Mouse (Mus musculus) left cerebral cortex, adult 11 months (tissue): ENCODE measurements at regions not wholly inside any gene's neighbourhood (a gene's known extent, or its start where the extent isn't known, plus 50 kb on each side); places are given as distances from the start of the nearest gene placed in this dataset.

Source experiments
- DNase-seq: peaks from one replicate; pipeline ENCODE4 v3.0.0; 2022; ENCODE audit warnings: low spot score

GRCm38 (mm10) chr1:187413881-187414280 is 194.7 kb upstream of the Esrrg start:
- DNase-seq: no peak

DNA sequence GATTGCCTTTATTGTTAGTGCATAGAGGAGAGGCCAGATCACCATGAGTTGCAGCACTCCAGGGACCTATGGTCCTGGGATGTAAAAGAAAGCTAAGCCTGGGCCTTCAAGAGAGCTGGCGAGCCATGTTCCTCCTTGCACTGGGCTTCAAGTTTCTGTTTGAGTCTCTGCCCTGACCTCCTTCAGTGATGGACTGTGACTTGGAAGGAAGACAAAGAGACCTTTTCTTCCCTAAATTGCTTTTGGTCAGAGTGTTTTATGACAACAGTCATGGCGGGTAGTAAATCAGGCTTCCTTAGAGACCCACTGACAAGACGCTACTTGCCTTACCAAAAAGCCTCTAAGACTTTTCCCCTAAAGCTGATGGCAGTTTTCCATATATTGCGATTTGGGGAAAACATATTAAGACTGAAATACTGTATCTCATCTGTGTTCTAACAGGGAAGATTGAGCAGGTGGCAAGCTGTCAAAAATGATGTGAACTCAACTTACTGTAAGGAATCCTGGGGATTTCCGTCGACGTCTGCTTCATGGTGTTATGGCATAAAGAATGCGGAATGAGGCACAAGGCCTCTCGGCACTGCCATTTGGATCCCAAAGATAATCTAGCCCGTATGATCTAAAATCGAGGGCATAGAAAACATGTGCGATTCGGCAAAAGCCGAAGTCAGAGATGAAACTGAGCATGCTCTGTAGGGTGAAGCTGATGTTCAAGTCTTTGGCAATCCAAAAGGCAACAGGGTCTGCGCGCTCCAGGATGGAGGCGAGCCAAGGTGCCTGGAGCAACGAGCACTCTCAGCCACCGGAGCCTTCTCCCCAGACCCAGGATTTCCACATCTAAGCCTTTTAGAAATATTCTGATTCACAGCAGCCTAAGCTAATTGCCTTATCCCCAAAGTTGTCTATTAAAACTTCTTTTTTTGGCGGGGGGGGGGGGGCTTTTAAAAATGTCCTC is 190.1 kb upstream of the Esrrg start:
- DNase-seq: no peak

DNA sequence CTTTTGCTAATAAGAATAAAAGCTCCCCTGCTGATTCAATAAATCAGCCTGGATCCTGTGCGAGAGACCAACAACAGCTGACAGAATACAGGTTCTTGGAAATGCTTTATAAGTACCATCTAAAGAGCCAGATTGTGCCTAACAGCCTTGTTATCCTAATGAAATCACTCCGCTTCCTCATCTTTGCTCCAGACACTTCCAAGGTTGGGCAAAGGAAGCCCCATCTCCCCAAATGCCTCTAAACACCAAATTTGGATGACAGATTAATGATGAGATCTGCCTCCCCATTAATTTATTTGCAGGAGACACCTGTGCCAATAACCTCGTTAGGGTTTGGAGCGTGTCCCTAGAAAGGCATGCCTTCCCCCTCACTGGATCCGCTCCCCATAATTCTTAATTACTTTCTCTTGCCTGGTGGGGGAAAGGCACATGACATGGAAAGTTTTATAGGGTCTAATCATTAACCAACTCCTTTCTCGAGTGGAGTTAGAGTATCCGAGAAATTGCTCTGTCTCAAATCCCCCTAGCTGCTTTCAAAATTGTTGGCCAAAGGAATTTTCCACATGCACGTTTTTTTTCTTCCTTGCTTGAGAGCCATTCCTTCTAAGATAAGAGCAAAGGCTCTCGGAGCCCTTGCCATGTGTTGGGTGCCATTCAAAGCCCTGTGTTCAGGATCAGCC is 179.9 kb upstream of the Esrrg start:
- DNase-seq: no peak

DNA sequence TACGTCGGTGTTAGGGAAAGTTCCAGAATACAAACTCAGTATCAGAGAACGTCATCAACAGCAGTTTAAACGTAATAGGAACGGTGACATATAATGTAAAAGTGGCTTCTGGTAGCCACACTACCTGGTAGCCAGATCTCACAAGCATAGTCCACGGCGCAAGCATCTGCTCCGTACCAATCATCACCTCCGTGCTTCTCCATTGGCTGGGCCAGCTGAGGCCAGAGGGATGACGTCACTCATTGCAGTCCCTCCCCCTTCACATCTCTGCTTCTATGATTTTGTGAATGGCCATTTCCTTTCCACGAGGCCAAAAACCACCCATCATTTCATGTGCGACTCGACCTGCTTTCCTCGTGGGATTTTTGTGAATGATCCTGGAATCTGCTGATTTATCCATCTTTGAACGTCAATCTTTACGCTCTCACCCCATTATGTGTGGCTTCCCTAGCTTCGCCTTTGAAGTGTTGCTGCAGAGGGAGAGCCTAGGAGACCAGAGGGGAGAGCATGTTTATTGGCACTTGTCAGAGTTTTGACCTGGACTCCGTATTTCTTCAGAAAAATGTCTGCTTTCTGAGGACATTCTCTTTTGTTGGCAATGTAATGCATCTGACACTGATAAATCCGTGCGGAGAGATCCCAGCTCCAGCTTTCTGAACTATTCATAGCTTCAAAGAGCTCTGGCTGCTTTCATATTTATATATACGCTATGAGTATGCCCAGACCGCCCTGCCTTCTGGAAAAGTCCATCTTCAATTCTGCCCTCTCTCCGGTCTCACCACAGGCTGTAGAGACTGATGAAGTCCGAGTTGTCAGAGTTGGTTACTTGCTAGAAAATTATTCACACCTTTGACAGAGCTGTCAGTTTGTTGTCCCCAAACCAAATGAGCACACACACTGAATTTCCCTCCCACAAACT is 174.6 kb upstream of the Esrrg start:
- DNase-seq: no peak

- DNase-seq: no peak
These were observed 169.2 kb upstream of the Esrrg start for GRCm38 (mm10) chr1:187439170-187439914.

- no peak for DNase-seq
These were observed 166.9 kb upstream of the Esrrg start for GRCm38 (mm10) chr1:187441668-187442193.

DNA sequence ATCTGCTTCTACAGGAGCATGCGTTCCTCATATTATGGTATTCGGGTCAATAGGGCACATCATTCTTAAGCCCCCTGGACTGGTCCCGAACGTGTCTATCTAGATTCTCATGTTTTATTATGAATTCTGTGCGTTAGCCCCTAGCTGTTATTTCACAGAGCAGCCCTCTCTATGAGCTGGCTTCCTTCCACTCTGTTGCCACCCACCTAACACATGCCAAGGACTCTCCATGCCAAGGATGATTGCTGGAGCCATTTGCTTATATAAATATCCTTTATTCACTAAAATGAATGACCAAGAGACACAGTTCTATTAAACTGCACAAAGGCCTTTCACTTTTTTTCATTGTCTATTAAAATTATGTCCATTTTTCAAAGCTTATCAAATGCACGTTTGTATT is 162.1 kb upstream of the Esrrg start:
- no peak for DNase-seq

- DNase-seq: peak; percentile 59
These were observed 160.4 kb upstream of the Esrrg start for GRCm38 (mm10) chr1:187448173-187448572.

DNA sequence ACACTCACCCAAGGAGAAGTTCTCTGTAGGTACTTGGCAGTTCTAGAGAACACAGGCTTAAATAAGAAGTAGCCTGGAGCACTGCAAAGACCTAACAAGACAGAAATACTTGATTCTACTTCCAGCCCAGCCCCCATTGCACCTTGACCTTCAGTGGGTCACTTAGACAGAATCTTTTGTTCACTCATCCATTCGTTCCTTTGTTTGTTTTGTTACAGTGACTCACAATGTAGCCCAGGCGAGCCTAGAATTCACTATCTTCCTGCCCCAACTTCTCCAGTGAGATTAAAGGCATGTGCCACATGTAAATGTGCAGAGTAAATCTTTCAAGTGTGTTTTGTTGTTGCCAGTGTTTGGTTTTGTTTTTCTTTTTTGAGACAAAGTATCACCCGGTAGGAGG is 158.5 kb upstream of the Esrrg start:
- no peak for DNase-seq

GRCm38 (mm10) chr1:187452189-187452588 is 156.4 kb upstream of the Esrrg start:
- no peak for DNase-seq

- DNase-seq: no peak
These were observed 154.2 kb upstream of the Esrrg start for GRCm38 (mm10) chr1:187454431-187454830.

GRCm38 (mm10) chr1:187484821-187485220 is 123.8 kb upstream of the Esrrg start:
- DNase-seq: no peak

GRCm38 (mm10) chr1:187487948-187488690 is 120.5 kb upstream of the Esrrg start:
- no peak for DNase-seq

DNA sequence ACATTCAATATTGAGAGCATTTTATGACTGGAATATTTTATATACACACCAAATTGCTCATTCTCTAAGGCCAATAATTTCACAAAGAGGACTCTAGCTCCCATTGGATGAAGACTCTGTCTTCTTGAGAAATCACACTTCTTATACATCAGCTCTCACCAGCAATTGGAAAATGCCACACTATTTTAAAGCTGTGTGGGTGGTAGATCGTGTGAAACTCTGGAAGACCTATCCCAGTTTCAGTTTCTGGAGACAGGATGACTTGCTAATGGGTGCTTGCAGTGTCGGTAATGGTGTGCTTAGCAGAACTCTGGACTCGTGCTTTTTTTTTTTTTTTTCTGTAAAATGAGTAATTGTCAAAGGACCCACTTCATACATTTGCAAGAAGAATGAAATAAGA is 119.1 kb upstream of the Esrrg start:
- peak; percentile 26 for DNase-seq

- no peak for DNase-seq
These were observed 103.2 kb upstream of the Esrrg start for GRCm38 (mm10) chr1:187505368-187505767.

DNA sequence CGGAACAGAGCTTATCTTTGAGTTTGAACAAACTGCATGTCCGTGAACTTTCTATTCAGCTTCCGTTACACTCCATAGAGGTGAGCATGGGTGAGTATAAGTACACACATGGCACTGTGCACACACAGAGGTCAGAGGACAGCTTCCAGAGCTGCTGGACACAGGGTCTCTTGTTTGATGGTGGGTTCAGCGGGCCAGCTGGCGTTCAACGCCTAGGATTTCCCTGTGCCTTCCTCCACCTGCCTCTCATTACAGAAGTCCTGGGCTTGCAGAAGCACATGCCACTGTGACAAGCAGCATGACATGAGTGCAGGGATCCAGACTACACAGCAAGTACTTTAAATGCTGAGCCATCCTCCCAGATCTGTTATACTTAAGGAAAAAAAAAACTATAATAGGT is 101.4 kb upstream of the Esrrg start:
- DNase-seq: no peak

GRCm38 (mm10) chr1:187531349-187531922 is 77.2 kb upstream of the Esrrg start:
- DNase-seq: no peak

GRCm38 (mm10) chr1:187536263-187536662 is 72.3 kb upstream of the Esrrg start:
- no peak for DNase-seq

DNA sequence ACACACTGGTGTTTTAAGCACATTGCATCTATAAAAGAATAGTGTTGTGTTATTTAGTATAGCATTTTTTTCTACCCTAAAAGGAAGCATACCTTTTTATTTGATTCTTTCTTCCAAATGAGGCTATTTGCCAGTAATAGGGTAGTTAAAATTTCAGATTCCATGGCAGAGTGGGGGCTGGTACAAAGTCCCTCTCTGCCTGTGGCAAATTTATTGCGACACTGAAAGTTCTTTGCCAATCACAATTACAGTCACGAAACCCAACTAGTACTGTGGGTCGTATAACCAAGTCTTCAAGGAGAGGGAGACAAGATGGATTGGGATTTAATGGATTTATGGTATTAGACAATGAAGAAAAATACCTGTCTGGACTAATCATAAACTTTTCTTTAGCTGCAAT is 51.9 kb upstream of the Esrrg start:
- no peak for DNase-seq
